In genomic region chr16:44140186-44140787, GRCm38 (mm10) we compare ENCODE assay signal across 8 mouse cellular contexts. TPM values are rescaled to one million over a fixed set of nuclear protein-coding genes. Genes with fewer than 3 reads are reported as not detected.
DNase-seq lines count a peak whose midpoint lies in the region; ATAC-seq and TF ChIP-seq lines count a peak whose summit lies in the region.

No protein-coding gene starts in this region.

- TF ChIP-seq CTCF in kidney, adult 2 months (conservative IDR thresholded peaks at IDR 0.05; ENCODE audit: insufficient read depth, insufficient read length, low read depth, low read length) = peak; percentile 50
- peak; percentile 66 for TF ChIP-seq CTCF in midbrain, postnatal 0 days (IDR thresholded peaks at IDR 0.05)

- peak overlapping the region; percentile 93 for H3K4me3 ChIP-seq in embryonic facial prominence, embryonic 12.5 days
- peak overlapping the region; percentile 87 for H3K4me3 ChIP-seq in kidney, adult 2 months (ENCODE audit: insufficient read depth, low read depth, low read length)
- peak overlapping the region; percentile 95 for H3K4me3 ChIP-seq in limb, embryonic 14.5 days (replicated peaks; ENCODE audit: low read length)
- H3K4me3 ChIP-seq in midbrain, postnatal 0 days (ENCODE audit: low read depth, low read length) = peak overlapping the region; percentile 98

- H3K9ac ChIP-seq in embryonic facial prominence, embryonic 12.5 days = peak overlapping the region; percentile 95
- H3K9ac ChIP-seq in limb, embryonic 14.5 days (ENCODE audit: low read depth, low read length, severe bottlenecking) = peak overlapping the region; percentile 92
- peak overlapping the region; percentile 90 for H3K9ac ChIP-seq in midbrain, postnatal 0 days (replicated peaks; ENCODE audit: low read length, poor library complexity, severe bottlenecking)

- no peak for TF ChIP-seq POLR2A in kidney, adult 2 months (IDR thresholded peaks at IDR 0.05; ENCODE audit: low read depth, low read length)
- no peak for TF ChIP-seq POLR2A in limb, embryonic 14.5 days (IDR thresholded peaks at IDR 0.05; ENCODE audit: borderline replicate concordance, extremely low read depth, insufficient read depth, insufficient read length)

- no peaks in the 10 kb centered on the region for H3K36me3 ChIP-seq in embryonic facial prominence, embryonic 12.5 days
- H3K36me3 ChIP-seq in kidney, adult 2 months (ENCODE audit: control insufficient read depth, insufficient read depth, low read length) = no peaks in the 10 kb centered on the region
- H3K36me3 ChIP-seq in limb, embryonic 14.5 days (ENCODE audit: control insufficient read depth, insufficient read depth, low read length) = no peaks in the 10 kb centered on the region
- H3K36me3 ChIP-seq in midbrain, postnatal 0 days (ENCODE audit: insufficient read depth, low read length) = no peaks in the 10 kb centered on the region

- ATAC-seq in embryonic facial prominence, embryonic 12.5 days (ENCODE audit: insufficient number of reproducible peaks, insufficient read depth, low FRiP score, low TSS enrichment) = peak; percentile 65
- ATAC-seq in limb, embryonic 14.5 days (ENCODE audit: low FRiP score, low read depth) = peak; percentile 69
- peak; percentile 41 for ATAC-seq in midbrain, postnatal 0 days (ENCODE audit: low FRiP score)

- peak overlapping the region; percentile 97 for H3K27ac ChIP-seq in embryonic facial prominence, embryonic 12.5 days
- H3K27ac ChIP-seq in kidney, adult 2 months (ENCODE audit: insufficient read depth, low read depth, low read length) = peak overlapping the region; percentile 84
- H3K27ac ChIP-seq in limb, embryonic 14.5 days (replicated peaks; ENCODE audit: low read depth, low read length) = peak overlapping the region; percentile 98
- peak overlapping the region; percentile 96 for H3K27ac ChIP-seq in midbrain, postnatal 0 days (ENCODE audit: low read depth, low read length)

- peaks cover 10% of the 10 kb centered on the region for H3K4me1 ChIP-seq in embryonic facial prominence, embryonic 12.5 days
- H3K4me1 ChIP-seq in kidney, adult 2 months (ENCODE audit: control insufficient read depth, insufficient read depth, low read length) = peaks cover 1% of the 10 kb centered on the region; the same call in 1 of the 2 replicates
- peaks cover 11% of the 10 kb centered on the region for H3K4me1 ChIP-seq in limb, embryonic 14.5 days (ENCODE audit: control insufficient read depth, insufficient read depth, low read length)
- H3K4me1 ChIP-seq in midbrain, postnatal 0 days (ENCODE audit: insufficient read depth, low read length) = peaks cover 2% of the 10 kb centered on the region; the same call in 1 of the 2 replicates

- 1% methylated on average over 43 of the region's 44 CpGs for WGBS in embryonic facial prominence, embryonic 12.5 days
- under 1% methylated on average over 44 of the region's 44 CpGs for WGBS in kidney, adult 2 months
- WGBS in limb, embryonic 14.5 days = under 1% methylated on average over 34 of the region's 44 CpGs
- 0% methylated on average over 37 of the region's 44 CpGs for WGBS in midbrain, postnatal 0 days

- no peaks in the 10 kb centered on the region for H3K27me3 ChIP-seq in embryonic facial prominence, embryonic 12.5 days
- no peaks in the 10 kb centered on the region for H3K27me3 ChIP-seq in kidney, adult 2 months (replicated peaks; ENCODE audit: control insufficient read depth, insufficient read depth, low read length)
- H3K27me3 ChIP-seq in limb, embryonic 14.5 days (ENCODE audit: control insufficient read depth, insufficient read depth, low read length) = no peaks in the 10 kb centered on the region
- no peaks in the 10 kb centered on the region for H3K27me3 ChIP-seq in midbrain, postnatal 0 days (ENCODE audit: insufficient read depth, low read length)

- peak; percentile 75 for DNase-seq in layer of hippocampus, adult 11-12 months (ENCODE audit: low spot score)
- no peak for DNase-seq in layer of hippocampus, adult 9-10 months (ENCODE audit: low spot score)
- DNase-seq in heart, adult 18-20 months = peak; percentile 84 to 90
- DNase-seq in kidney, adult 2 months = peak; percentile 90
- DNase-seq in limb, embryonic 14.5 days (ENCODE audit: low spot score) = peak; percentile 90
- DNase-seq in midbrain, postnatal 0 days (ENCODE audit: low spot score) = peak; percentile 89
- peak; percentile 22 to 44 for DNase-seq in spleen, postnatal 14 days (ENCODE audit: low spot score in 2 of 2)

- H3K9me3 ChIP-seq in embryonic facial prominence, embryonic 12.5 days = no peaks in the 10 kb centered on the region
- H3K9me3 ChIP-seq in limb, embryonic 14.5 days (ENCODE audit: control insufficient read depth, low read length) = no peaks in the 10 kb centered on the region
- no peaks in the 10 kb centered on the region for H3K9me3 ChIP-seq in midbrain, postnatal 0 days (ENCODE audit: low read length)

- peak overlapping the region; percentile 54 for H3K4me2 ChIP-seq in embryonic facial prominence, embryonic 12.5 days (replicated peaks)
- peak overlapping the region; percentile 90 for H3K4me2 ChIP-seq in limb, embryonic 14.5 days (replicated peaks; ENCODE audit: low read depth, low read length, severe bottlenecking)
- peak overlapping the region; percentile 67 for H3K4me2 ChIP-seq in midbrain, postnatal 0 days (ENCODE audit: low read depth, low read length, poor library complexity, severe bottlenecking)

RNA-seq across cellular contexts. Expression of gene Naa50, which starts 0.7 kb away (rescaled TPM):
- polyA plus RNA-seq in embryonic facial prominence, embryonic 12.5 days (2016; fragmentation: Nextera tagmentation; extraction: Ambion mirVana) = 114 and 125 TPM in 2 replicates
- 10 to 100 TPM; 54.6 to 55.7 TPM for total RNA-seq in heart, adult 18-20 months (2021)
- polyA plus RNA-seq in kidney, adult 2 months (2012; rRNA removed) = 8.8 and 9.3 TPM in 2 replicates
- 30.5 and 38.6 TPM in 2 replicates for polyA plus RNA-seq in limb, embryonic 14.5 days (2012; rRNA removed)
- 71.2 and 71.7 TPM in 2 replicates for polyA plus RNA-seq in limb, embryonic 14.5 days (2014; fragmentation: Nextera tagmentation; extraction: Ambion mirVana)
- total RNA-seq in midbrain, postnatal 0 days (2014; rRNA removed) = 15.3 and 22.1 TPM in 2 replicates
- 44.7 and 50.4 TPM in 2 replicates for polyA plus RNA-seq in midbrain, postnatal 0 days (2015; fragmentation: Nextera tagmentation; extraction: Ambion mirVana)

RNA-seq across cellular contexts. Expression of gene Atp6v1a, which starts 0.8 kb away (rescaled TPM):
- polyA plus RNA-seq in embryonic facial prominence, embryonic 12.5 days (2016; fragmentation: Nextera tagmentation; extraction: Ambion mirVana) = 40.7 and 44.9 TPM in 2 replicates
- 10 to 100 TPM; 24.7 to 27.8 TPM for total RNA-seq in heart, adult 18-20 months (2021)
- 115 and 139 TPM in 2 replicates for polyA plus RNA-seq in kidney, adult 2 months (2012; rRNA removed)
- 31.6 and 32.9 TPM in 2 replicates for polyA plus RNA-seq in limb, embryonic 14.5 days (2012; rRNA removed)
- 56.8 and 64.4 TPM in 2 replicates for polyA plus RNA-seq in limb, embryonic 14.5 days (2014; fragmentation: Nextera tagmentation; extraction: Ambion mirVana)
- 193 and 218 TPM in 2 replicates for total RNA-seq in midbrain, postnatal 0 days (2014; rRNA removed)
- 194 and 204 TPM in 2 replicates for polyA plus RNA-seq in midbrain, postnatal 0 days (2015; fragmentation: Nextera tagmentation; extraction: Ambion mirVana)

RNA-seq across cellular contexts. Expression of gene Usf3, which starts 32.8 kb away (rescaled TPM):
- 3.4 and 3.5 TPM in 2 replicates for polyA plus RNA-seq in embryonic facial prominence, embryonic 12.5 days (2016; fragmentation: Nextera tagmentation; extraction: Ambion mirVana)
- 10 to 100 TPM; 15.9 to 16.6 TPM for total RNA-seq in heart, adult 18-20 months (2021)
- polyA plus RNA-seq in kidney, adult 2 months (2012; rRNA removed) = 12.6 and 13.2 TPM in 2 replicates
- 9.2 and 10.3 TPM in 2 replicates for polyA plus RNA-seq in limb, embryonic 14.5 days (2012; rRNA removed)
- 4.7 and 5.1 TPM in 2 replicates for polyA plus RNA-seq in limb, embryonic 14.5 days (2014; fragmentation: Nextera tagmentation; extraction: Ambion mirVana)
- 12.0 and 14.1 TPM in 2 replicates for total RNA-seq in midbrain, postnatal 0 days (2014; rRNA removed)
- polyA plus RNA-seq in midbrain, postnatal 0 days (2015; fragmentation: Nextera tagmentation; extraction: Ambion mirVana) = 1.4 and 1.5 TPM in 2 replicates
